Mouse (Mus musculus) heart, adult 18-20 months (tissue): Measurements from ENCODE around the gene Gpr87. TPM values are rescaled to one million over a fixed set of nuclear protein-coding genes. Genes with fewer than 3 reads are reported as not detected.

Experiments used
- DNase-seq, 2 experiments: peaks; one replicate each; pipeline ENCODE4 v3.0.0; 2021 to 2022; ENCODE audit warnings: mixed read lengths in 1 of 2
- long read RNA-seq, 2 experiments: library from polyadenylated mRNA; stranded (forward); transcript quantifications; one replicate each; pipeline ENCODE4 v2.0.0; 2021
- total RNA-seq, 2 experiments: library from RNA; stranded (reverse); gene quantifications; 2 replicates each; pipeline ENCODE4 v1.2.3; 2021

Gene Gpr87
- not detected for total RNA-seq
- long read RNA-seq, experiment 1 = 0 reads
- long read RNA-seq, experiment 2 = 0 reads

DNA sequence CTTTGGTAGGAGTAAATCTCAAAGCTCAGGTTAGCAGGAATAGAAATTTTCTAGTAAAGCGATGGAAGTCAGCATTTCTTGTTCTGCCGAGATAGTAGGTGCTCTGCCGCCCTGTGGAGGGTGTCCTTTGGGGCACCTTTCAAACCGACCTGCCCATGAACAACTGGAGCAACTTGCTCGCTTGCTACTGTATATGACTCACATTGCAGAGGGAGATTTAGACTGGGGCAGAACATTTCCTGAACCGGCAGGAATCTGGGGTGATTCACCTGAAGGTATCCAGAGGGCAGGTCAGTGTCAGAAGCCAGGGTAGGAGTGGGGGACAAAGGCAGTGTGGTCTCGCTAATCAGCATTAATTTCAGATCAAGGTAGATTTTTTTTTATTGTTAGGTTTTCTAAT, at the start of gene Gpr87:
TSS of gene Gpr87 (minus strand) at position 167 of the 400 bp plus-strand sequence.
- DNase-seq = no peak

GRCm38 (mm10) chr3:59243384-59243783, 48.5 kb upstream of the Gpr87 start:
- DNase-seq = peak; percentile 32 to 54

DNA sequence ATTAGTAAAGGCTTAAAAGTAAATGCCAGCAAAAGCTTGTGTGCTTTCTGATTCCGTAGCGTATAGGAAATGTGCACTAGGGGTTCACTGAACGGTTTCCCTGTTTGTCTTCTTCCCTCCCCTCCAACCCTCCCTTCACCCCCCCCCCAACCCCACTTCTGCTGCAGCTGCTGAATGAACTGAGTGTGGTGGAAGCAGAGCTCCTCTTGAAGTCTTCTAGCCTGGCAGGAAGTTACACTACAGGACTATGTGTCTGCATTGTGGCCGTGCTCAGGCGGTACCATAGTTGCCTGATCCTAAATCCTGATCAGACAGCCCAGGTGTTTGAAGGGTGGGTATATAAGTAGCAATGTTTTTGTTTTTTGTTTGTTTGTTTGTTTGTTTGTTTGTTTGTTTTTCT, 40.0 kb upstream of the Gpr87 start:
- no peak for DNase-seq

- no peak for DNase-seq
Observed at GRCm38 (mm10) chr3:59230912-59231311, 36.0 kb upstream of the Gpr87 start.

- peak; percentile 67 to 79 for DNase-seq
Observed at GRCm38 (mm10) chr3:59228730-59229551, 34.0 kb upstream of the Gpr87 start.

- no peak for DNase-seq
Observed at GRCm38 (mm10) chr3:59227696-59228095, 32.8 kb upstream of the Gpr87 start.

DNA sequence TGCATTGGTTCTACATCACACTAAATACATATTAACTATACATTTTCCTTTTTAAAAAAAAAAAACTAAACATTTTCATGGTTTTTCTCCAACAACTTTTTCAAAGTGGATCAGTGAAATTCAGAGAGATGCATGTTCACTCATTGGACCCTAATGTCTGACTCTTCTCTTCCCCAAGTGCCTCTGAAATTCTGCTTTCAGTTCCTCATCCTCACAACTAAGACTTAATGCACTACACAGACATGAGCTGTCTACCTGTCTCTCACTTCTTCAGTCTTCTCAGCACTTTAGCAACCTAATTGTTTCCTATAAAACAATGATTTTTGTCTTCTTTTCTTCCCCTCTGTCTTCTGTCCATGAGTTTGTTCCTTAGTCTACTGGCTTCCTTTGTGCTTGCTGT, 30.5 kb upstream of the Gpr87 start:
- DNase-seq = no peak

DNA sequence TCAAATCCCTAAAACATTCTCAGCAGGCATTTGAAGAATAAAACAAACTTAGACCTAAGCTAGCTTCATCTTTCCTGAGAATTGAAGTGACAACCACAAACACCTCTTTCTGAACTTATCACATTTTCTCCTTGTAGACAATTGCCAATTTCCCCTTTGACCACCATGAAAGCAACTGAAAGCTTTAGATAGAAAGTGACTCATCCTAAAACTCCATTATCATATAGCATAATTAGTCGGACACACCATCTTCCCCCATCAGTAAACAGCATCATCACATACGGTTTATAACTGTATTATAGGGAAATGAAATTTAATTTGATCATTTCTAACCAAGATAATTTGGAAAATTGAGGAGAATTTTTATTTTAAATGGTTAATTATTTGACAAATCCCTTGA, 27.4 kb upstream of the Gpr87 start:
- DNase-seq = no peak

DNA sequence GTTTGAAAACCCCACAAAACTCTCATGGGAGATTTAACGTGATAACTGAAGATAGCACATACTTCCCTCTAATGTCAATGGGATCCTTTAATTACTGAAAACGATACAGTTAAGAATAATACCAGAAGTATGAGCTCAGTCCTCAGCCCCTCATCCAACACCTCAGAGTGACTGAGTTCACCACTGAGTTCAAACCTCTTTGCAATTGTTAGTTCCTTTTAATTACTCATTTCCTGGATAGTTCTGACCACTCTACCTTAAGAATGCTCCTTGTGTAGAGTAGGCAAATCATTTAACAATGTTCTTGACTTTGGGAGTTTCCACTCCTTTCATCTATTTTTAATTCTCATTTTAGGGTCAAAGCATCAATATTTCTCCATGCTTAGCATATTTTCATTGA, 24.4 kb upstream of the Gpr87 start:
- no peak for DNase-seq

- no peak for DNase-seq
Observed at GRCm38 (mm10) chr3:59217211-59217610, 22.3 kb upstream of the Gpr87 start.

DNA sequence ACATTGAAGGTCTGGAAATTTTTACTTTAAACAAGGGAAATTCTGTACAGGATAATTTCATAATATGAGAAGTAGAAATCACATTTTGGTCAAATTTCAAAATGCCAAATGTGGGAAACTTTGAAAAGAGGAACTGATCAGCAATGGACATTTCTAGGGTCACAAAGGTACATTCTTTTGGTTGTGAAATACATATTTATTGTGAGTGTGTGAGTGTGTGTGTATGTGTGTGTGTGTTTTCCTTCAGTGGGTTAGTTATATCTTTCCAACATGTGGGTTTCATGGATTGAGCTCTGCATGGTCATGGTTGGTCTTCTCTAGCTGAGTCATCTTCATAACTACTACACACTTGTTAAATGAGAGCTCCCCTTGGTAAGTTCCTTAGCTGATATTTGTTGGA, 17.5 kb upstream of the Gpr87 start:
- no peak for DNase-seq

GRCm38 (mm10) chr3:59211784-59212183, 16.9 kb upstream of the Gpr87 start:
- peak in 1 of 2 experiments; percentile 55 for DNase-seq

GRCm38 (mm10) chr3:59210727-59211126, 15.8 kb upstream of the Gpr87 start, which contains the start of gene P2ry13:
P2ry13 (minus strand) TSS chr3:59210882.
- DNase-seq = no peak

GRCm38 (mm10) chr3:59210089-59210488, 15.2 kb upstream of the Gpr87 start:
- DNase-seq = no peak

DNA sequence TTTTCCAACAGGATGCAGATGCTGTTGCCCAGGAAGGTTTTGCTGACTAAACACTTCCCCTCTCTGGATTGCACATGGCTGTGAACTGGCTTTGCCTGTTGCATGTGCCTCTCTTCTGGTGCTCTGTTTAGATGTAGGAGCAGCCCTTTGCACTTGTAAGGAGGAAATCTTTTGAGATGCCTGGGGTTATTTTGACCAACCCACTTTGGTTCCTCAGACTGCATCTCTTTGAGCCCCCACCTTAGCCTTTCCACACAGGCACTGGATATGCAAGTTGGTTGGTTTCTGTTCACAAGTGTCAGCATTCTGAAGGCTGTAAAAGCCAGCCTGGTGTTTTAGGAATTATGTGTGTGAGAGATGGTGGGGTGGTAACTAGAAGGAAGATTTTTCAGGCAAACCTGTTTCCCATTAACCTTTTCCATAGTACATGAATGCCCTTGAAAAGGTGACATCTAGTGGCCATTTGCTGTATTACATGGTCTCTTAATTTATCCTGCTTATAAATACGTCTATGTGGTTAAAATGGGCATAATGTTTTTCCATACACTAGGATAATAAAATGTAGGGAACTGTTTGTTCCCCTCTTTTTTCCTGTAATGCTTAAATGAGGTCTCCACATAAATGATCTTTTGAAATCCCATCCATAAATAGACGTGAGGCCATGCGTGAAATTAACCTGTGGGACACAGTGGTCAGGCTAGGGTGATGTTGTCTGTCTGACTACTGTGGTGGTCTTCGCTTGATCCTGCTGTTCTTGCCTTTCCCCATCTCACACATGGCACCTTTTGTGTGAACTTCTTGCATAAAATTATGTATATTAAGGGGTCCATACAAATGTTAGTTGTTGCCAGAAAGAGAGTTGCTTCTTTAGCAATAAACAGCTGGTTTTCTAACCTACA, 14.0 kb upstream of the Gpr87 start:
- DNase-seq = peak; percentile 49 to 83

- DNase-seq = no peak
Observed at GRCm38 (mm10) chr3:59205941-59206340, 11.0 kb upstream of the Gpr87 start.

- no peak for DNase-seq
Observed at GRCm38 (mm10) chr3:59204719-59205503, 10.0 kb upstream of the Gpr87 start.

DNA sequence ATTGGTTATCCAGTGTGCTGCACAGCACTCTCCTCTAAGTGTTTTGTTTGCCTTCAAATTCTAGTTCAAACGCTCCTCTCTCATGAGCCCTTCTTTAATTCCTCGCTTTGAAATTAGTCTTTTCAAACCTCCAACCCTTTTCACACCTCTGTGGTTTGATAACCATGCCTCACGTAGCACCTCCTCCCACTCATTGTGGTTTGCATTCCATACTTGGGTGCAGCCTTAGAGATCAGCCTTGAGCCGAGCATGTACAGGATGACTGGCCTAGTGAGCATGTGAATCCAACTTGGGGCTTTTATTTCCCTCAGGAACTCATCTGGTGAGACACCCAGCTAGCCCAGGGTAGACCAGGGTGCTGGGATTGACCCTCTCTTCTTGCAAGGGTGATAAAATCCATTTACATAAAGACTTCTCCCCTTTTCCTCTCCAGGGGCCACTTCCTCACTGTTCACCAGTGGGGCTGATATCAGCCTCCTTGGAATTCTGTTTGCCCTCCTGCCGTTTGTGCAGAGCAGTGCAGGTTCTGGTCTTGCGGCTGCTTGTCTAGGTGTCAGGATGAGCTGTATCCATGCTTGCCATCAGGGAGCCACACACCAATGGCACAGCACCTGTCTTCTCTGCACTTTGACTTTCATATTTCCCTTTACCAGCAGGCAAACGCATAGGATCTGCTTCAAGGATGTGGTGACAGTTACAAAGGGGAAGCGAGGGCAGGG, 9.1 kb upstream of the Gpr87 start:
- DNase-seq = no peak

GRCm38 (mm10) chr3:59197329-59197948, 2.5 kb upstream of the Gpr87 start:
- no peak for DNase-seq

DNA sequence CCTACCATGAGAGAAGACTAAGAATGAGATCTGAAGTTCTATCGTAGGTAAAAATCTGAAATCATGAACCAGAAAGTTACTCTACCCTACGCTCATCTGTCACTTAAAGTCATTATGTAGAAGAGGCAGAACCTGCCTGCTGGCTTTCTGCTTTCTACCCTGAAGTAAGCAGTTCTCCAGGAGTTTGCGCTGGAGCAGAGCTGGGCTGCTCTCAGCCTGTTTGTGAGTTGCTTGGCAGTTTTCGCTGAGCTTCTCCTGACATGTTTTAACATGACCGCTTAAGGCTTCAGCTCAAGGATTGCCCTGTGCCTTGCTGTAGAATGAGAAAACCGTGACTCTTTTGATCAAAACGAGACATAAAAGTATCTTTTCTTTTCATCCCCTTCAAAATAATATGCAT, 805 bp downstream of the Gpr87 start:
- DNase-seq = no peak

- DNase-seq = no peak
Observed at GRCm38 (mm10) chr3:59191674-59192073, 3.2 kb downstream of the Gpr87 start.
